Mouse (Mus musculus) cerebellum, postnatal 36 days (tissue): Measurements from ENCODE around the gene Eif3k.

ENCODE experiments used
- DNase-seq, 2 experiments: peaks; one replicate each; pipeline ENCODE4 v3.0.0; 2021 to 2022; ENCODE audit warnings: mixed read lengths in 2 of 2

The Eif3k gene

DNA sequence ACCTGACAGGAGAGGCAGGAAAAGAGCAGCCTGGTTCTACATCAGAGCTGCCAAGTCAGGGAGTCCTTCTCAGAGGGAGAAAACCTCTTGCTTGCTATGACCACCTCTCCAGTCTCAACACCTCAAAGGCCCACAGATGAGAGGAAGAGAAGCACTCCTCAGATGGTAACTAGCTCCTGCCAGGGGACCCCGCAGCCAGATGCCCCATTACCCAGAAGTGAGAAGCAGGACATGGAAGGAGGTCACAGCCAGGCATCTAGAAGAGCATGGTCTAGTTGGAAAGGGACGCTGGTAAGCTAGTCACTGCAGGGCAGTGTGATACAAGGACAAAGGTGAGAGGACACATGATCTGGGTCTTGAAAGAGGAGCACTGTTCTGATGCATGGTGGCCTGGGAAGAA, 47.8 kb downstream of the Eif3k start:
- no peak for DNase-seq

DNA sequence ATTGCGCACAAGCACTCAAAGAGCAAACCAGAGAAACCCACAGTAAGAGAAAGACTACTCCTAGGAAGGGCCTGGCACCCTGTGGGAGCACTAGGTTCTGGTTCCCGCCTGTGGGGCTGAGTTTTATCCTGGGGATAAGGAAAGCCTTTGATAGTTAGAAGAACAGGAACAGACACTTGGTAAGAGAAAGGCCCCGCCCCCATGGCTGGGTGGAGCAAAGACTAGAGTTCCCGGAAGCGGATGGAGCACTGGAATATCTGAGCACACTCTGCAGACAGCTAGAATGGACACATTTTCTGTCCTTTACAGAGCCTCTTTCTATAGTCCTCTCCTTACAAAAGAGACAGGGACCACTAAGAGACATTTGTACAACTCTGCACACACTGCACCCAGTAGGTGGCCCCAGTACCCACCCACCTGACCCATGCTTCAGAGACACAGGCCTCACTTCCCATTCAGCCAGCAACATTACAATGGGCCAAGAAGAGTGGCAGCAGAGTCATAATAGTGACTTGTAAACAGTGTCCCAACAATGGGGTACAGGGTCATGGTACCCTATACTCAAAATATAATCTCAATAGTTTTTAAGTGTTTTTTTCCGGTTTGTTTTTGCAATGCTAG, 49.1 kb downstream of the Eif3k start:
- DNase-seq: no peak

DNA sequence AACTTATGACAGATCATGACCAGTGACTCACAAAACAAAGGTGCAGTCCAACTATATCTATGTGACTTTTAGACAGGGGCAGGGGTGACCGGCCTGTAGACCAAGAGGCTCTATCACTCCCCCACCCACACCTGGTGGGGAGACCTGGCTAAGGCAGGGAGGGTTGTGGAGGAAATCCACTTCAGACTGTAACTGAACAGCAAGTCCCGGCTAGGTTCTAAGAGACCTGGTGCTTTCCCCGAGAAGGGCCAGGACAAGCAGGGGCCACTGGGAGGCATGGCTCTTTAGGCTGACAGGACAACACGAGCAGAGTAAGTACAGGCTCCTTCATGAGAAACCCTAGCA, 50.0 kb downstream of the Eif3k start:
- no peak for DNase-seq

DNA sequence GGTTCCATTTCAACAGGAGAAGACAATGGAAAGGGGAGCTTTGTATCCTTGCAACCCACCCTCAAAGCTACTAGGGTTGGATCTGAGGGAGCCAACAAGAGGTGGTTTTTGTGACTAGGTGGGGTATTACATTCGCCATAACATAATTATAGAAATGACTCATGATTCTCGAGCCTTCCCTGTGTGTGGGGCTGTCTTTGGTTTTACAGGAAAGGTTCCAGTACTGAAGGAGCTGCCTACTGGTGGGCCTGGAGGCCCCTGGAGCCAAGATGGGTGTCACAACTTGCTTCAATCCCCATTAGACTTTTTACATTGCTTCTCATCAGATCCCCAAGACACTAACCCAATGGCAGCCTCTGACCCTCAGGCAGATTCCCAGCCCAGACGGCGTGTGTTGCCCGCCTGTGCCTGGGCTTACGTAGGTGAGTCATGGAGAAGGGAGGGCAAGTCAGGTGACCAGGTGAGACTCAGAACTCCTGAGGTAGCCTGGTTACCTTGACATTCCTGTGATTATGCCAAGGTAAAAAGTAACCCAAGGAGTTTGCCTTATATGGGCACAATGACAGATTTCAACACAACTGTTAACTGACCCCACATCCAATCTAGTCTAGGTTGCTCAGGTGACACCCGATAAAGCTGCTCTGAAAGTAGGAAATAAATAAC, 50.5 kb downstream of the Eif3k start:
- DNase-seq: no peak

DNA sequence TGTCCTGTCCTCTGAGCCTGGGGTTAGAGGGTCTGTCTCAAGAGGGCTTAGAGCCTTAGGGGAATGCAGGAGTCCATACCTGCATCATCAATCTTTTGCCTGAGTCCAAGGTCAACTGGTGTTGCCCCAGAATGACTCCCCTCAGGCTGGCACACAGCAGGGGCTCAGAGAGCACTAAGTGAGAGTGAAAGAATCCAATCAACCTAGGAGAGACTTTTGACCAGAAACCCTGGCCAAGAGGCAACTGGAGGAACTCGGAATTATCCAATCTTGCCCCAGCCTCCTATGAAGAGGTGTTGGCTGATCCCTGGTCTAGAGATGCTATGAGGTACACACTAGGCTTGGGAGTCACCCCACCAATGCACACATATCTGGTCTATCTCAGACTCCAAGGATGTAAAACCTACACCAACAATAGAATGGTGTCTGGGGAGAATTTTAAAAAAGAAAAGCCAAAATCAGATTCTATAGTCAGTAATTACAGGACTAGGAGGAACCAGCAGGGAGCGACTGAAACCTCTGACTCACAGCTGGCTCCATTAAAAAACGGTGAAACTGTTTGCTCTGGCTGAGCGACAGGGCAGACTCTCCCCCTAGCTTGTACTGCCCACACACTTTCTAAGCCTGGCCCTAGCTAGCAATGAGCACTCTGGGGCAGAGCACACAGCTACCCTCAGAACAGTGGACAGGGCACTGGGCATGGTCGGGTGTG, 51.2 kb downstream of the Eif3k start:
- no peak for DNase-seq

DNA sequence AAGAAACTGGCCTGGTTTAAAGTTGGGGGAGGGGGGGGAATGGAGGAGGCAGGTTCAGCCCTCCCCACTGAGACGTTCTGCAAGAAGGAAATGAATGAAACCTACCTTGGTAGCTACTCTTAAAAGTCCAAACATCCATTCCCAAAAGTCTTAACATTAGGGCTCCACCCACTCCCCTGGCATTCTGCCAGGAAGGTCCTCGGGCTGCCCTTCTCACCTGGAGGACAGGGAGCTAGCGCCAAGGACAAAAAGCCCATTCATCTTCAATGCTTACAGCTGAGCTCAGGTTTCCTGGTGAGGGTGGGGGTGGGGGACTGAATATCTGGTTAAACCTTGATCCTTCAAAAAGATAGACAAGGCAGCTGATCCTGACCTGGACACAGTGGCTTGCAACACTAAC, 52.3 kb downstream of the Eif3k start:
- no peak for DNase-seq

DNA sequence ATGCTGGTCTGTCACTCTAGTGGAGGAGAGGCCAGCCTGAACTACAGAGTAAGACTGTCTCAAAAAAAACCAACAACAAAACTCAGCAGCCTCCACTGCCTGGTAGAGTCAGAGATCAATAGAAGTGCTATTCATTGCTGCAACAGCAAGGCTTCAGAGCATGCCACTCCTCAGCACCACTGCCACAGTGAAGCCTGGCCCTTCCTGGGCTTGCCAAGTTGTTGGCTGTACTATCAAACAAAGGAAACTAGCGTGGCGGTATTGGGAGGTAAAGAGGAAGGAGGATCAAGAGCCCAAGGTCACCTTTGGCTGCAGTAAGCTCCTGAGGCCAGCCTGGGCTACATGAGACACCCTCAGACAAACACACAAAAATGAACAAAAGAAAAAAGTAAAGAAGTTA, 55.5 kb downstream of the Eif3k start:
- DNase-seq: no peak

DNA sequence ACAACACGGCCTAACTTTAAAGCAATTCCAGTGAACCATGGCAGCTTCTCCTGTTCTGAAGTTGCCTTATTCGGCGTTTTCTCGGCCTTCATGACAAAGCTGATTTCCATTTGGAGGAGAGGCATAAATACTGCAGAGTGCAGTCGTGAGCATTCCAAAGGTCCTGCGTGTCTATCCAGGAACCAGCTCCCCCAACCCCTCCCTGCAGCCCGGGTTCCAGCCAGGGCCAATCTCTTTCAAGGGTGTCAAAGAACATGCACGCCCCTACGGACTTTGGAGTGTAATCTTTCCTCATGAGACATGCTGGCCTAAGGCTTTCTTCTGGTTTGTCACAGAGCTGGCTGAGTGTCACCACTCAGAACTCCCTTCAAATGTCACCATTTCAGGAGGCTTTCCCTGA, 56.3 kb downstream of the Eif3k start:
- DNase-seq: no peak

DNA sequence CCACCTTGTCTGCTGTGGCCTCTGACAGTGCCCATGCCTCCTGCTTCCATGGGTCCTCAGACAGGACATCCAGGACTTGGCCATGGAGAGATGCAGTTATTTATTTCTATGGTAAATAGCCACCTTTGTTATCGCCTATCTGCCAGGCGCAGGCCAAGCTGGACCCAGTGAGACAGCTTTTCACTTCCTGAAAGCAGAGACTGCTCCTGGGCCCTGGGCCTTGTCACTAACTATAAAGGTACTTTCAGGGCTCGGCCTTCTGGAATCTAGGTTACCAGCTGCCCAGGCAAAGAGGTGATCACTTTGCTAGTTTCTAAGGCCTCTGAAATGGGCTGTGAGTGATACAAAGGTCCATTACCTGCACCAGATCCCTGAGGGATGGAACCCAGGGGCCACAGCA, 56.9 kb downstream of the Eif3k start:
- no peak for DNase-seq

DNA sequence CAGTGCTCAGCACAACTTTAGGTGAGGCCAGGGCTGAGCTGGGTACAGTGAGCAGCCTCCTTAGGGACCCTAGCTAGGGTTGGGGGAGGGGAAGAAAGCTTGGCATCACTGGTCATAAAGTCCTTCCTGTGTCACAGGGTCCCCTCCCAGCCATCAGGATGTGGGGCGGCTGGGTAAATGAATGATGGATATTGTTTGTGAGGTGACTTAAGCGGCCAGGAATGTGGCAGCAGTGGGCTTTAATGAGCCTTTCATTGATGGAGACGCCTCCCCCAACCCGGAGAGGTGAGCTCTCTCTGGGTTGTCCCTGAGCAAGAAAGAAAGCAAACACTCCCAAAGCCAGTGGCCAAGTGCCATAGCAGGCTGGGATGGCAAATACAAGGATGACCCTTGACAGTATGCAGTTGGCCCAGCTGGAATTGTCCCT, 57.8 kb downstream of the Eif3k start:
- DNase-seq: no peak

DNA sequence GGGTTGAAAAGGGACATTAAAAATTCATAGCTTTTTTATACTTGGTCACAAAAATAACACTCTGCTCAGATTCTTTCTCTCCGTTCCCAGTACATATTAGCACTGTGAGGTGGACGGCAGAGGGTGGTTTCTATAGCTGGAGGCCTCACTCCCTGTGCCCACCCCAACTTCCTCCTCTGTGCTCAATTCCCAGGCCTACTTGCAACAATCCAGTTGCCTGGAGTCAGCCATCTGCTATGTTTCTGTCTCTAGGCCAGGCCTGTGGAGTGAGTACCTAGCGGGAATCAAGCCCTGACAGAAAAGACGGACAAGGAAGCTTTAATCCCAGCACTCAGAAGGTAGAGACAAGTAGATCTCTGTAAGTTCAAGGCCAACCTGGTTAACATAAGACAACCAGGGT, 59.1 kb downstream of the Eif3k start:
- DNase-seq: no peak

DNA sequence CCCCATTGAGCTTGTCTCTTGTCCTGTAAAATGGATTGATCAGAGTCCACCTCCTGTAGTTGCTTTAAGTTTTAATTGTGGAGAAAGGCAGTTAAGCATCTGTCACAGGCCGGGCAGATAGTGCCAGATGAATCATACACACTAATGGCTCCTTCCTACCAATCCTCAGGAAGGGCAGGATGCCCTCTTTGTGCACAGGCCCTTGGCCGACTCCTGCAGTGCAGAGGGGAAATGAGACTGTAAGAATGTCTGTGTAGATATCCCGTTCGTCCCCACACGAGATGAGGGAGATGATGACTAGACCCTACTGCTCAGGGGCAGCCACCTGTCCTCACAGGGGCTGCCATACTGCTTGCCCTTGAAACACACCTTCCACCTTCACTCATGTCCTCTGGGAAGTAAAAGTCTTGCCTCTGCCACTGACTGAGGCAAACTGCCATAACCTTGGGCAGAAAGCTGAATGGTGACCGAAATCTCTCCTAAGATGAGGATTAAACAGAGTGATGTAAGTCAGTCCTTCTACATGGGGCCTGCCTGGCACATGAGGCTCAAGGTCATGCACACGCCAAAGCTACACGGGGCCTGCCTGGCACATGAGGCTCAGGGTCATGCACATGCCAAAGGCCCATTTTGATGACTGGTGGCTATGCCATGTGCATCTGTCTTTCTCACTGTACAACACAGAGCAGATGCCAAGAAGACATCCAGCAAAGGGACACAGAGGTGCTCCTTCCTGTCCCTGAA, 59.8 kb downstream of the Eif3k start:
- DNase-seq: no peak
